Mouse (Mus musculus): ENCODE measurements at regions not wholly inside any gene's neighbourhood (a gene's known extent, or its start where the extent isn't known, plus 50 kb on each side); places are given as distances from the start of the nearest gene placed in this dataset.

- TF ChIP-seq CTCF (IDR thresholded peaks at IDR 0.05; ENCODE audit: insufficient read depth, low read depth, low read length): no peak
- TF ChIP-seq POLR2A (IDR thresholded peaks at IDR 0.05; ENCODE audit: insufficient read depth, low read depth, low read length): no peak
Measured at GRCm38 (mm10) chr14:76717081-76717480, 160.4 kb upstream of the Serp2 start.

Measured in olfactory bulb, adult 2 months (tissue).